Mouse (Mus musculus) limb, embryonic 14.5 days (tissue): ENCODE data around the gene Sdhaf4. TPM values are rescaled to one million over a fixed set of nuclear protein-coding genes. Genes with fewer than 3 reads are reported as not detected.

Source experiments
- ATAC-seq: fragments of 200-750 bp; cut with Nextera tagmentation; 2 replicates; pipeline ENCODE4 v1.8.0; 2017; ENCODE audit warnings: low read depth, moderate number of reproducible peaks, moderate TSS enrichment; ENCODE audit not compliant: low FRiP score
- DNase-seq: peaks from one replicate; pipeline ENCODE4 v3.0.0-alpha.2; 2015; ENCODE audit warnings: low spot score
- H3K27ac ChIP-seq: fragments of 300-500 bp; sonication (generic); replicated peaks from 2 replicates; pipeline ENCODE4 v1.5.1; 2014; ENCODE audit warnings: low read depth, mild to moderate bottlenecking, low read length, moderate library complexity, mixed read lengths
- H3K27me3 ChIP-seq: fragments of 300-500 bp; sonication (generic); 2 replicates; pipeline ENCODE4 v1.6.1; 2014; ENCODE audit warnings: low read length, mixed read lengths; ENCODE audit not compliant: control insufficient read depth, insufficient read depth
- H3K36me3 ChIP-seq: fragments of 300-500 bp; sonication (generic); 2 replicates; pipeline ENCODE4 v1.6.1; 2014; ENCODE audit warnings: mild to moderate bottlenecking, low read length, moderate library complexity, mixed read lengths; ENCODE audit not compliant: control insufficient read depth, insufficient read depth
- H3K4me1 ChIP-seq: fragments of 300-500 bp; sonication (generic); 2 replicates; pipeline ENCODE4 v1.6.1; 2014; ENCODE audit warnings: antibody characterized with exemption, low read length, mixed read lengths; ENCODE audit not compliant: control insufficient read depth, insufficient read depth
- H3K4me2 ChIP-seq: fragments of 300-500 bp; sonication (generic); replicated peaks from 2 replicates; pipeline ENCODE4 v1.6.1; 2014; ENCODE audit warnings: low read depth, mild to moderate bottlenecking, low read length, moderate library complexity; ENCODE audit not compliant: severe bottlenecking
- H3K4me3 ChIP-seq: fragments of 300-500 bp; sonication (generic); replicated peaks from 2 replicates; pipeline ENCODE4 v1.5.1; 2014; ENCODE audit warnings: low read length
- H3K9ac ChIP-seq: fragments of 300-500 bp; sonication (generic); 2 replicates; pipeline ENCODE4 v1.6.1; 2014; ENCODE audit warnings: mild to moderate bottlenecking, low read depth, low read length, moderate library complexity; ENCODE audit not compliant: severe bottlenecking
- H3K9me3 ChIP-seq: fragments of 300-500 bp; sonication (generic); 2 replicates; pipeline ENCODE4 v1.6.1; 2016; ENCODE audit warnings: low read length; ENCODE audit not compliant: control insufficient read depth
- POLR2A ChIP-seq: fragments of 200-500 bp; IDR thresholded peaks from 2 replicates; pipeline ENCODE4 v1.8.0; 2012; ENCODE audit warnings: inconsistent platforms, mild to moderate bottlenecking, moderate library complexity, borderline replicate concordance; ENCODE audit not compliant: insufficient read depth, insufficient read length; ENCODE audit errors: extremely low read depth
- WGBS: fragments of 180-500 bp; shearing (Covaris S2); extraction: QIAGEN DNeasy Blood & Tissue Kit; methylation state at CpG from one replicate; pipeline ENCODE4 v1.1.7; 2014; 5-methylcytosine and 5-hydroxymethylcytosine counted together
- polyA plus RNA-seq, 2 experiments: library from polyadenylated mRNA; depleted of rRNA in 1 of 2; stranded (reverse) in 1 of 2; unstranded in 1 of 2; fragments of >200 nt; fragmentation: Nextera tagmentation in 1 of 2; extraction: Ambion mirVana in 1 of 2; gene quantifications; 2 replicates each; pipeline versions ENCODE4 v1.2.1 to v1.2.3; 2012 to 2014

Gene Sdhaf4
- polyA plus RNA-seq, 2 experiments = 44.4 to 90.7 TPM

GRCm38 (mm10) chr1:24010821-24011220, 5.4 kb upstream of the Sdhaf4 start:
- H3K9me3 ChIP-seq = no peaks in the 10 kb centered on the region
- no peaks in the 10 kb centered on the region for H3K4me1 ChIP-seq
- no peak overlapping the region for H3K9ac ChIP-seq
- 84% methylated on average over 6 of the region's 6 CpGs for WGBS
- H3K4me3 ChIP-seq = no peak overlapping the region
- peaks cover 11% of the 10 kb centered on the region for H3K36me3 ChIP-seq
- no peak overlapping the region for H3K4me2 ChIP-seq
- ATAC-seq (no peak), DNase-seq (no peak)
- TF ChIP-seq POLR2A = no peak
- no peaks in the 10 kb centered on the region for H3K27me3 ChIP-seq
- H3K27ac ChIP-seq = no peak overlapping the region

- no peak overlapping the region for H3K27ac ChIP-seq
- H3K4me2 ChIP-seq = no peak overlapping the region
- WGBS = 93% methylated on average over 6 of the region's 6 CpGs
- H3K4me1 ChIP-seq = no peaks in the 10 kb centered on the region
- DNase-seq (no peak), ATAC-seq (no peak)
- H3K27me3 ChIP-seq = no peaks in the 10 kb centered on the region
- no peaks in the 10 kb centered on the region for H3K9me3 ChIP-seq
- no peak overlapping the region for H3K9ac ChIP-seq
- peaks cover 11% of the 10 kb centered on the region for H3K36me3 ChIP-seq
- no peak overlapping the region for H3K4me3 ChIP-seq
- TF ChIP-seq POLR2A = no peak
These were observed 4.6 kb upstream of the Sdhaf4 start for GRCm38 (mm10) chr1:24010016-24010415.

- WGBS = 88% methylated on average over 8 of the region's 8 CpGs
- H3K9me3 ChIP-seq = no peaks in the 10 kb centered on the region
- no peak for DNase-seq
- no peak overlapping the region for H3K27ac ChIP-seq
- H3K9ac ChIP-seq = no peak overlapping the region
- no peak overlapping the region for H3K4me3 ChIP-seq
- H3K27me3 ChIP-seq = no peaks in the 10 kb centered on the region
- no peak for ATAC-seq
- no peak for TF ChIP-seq POLR2A
- H3K4me1 ChIP-seq = 0 out of 2 replicates have a peak, but pooled peaks cover 4% of the 10 kb centered on the region
- no peak overlapping the region for H3K4me2 ChIP-seq
- 0 out of 2 replicates have a peak, but pooled peaks cover 4% of the 10 kb centered on the region for H3K36me3 ChIP-seq
These were observed 2.2 kb upstream of the Sdhaf4 start for GRCm38 (mm10) chr1:24007621-24008020.

- H3K9me3 ChIP-seq = no peaks in the 10 kb centered on the region
- no peaks in the 10 kb centered on the region for H3K27me3 ChIP-seq
- H3K36me3 ChIP-seq = peaks cover 22% of the 10 kb centered on the region
- H3K27ac ChIP-seq = no peak overlapping the region
- DNase-seq (no peak), ATAC-seq (no peak)
- H3K9ac ChIP-seq = no peak overlapping the region
- TF ChIP-seq POLR2A = no peak
- H3K4me1 ChIP-seq = 0 out of 2 replicates have a peak, but pooled peaks cover under 1% of the 10 kb centered on the region
- 93% methylated on average over 5 of the region's 5 CpGs for WGBS
- no peak overlapping the region for H3K4me3 ChIP-seq
- no peak overlapping the region for H3K4me2 ChIP-seq
These were observed 6.1 kb downstream of the Sdhaf4 start for GRCm38 (mm10) chr1:23999318-23999717.

- DNase-seq (no peak), ATAC-seq (no peak)
- H3K9me3 ChIP-seq = no peaks in the 10 kb centered on the region
- no peak overlapping the region for H3K4me2 ChIP-seq
- H3K27ac ChIP-seq = no peak overlapping the region
- H3K36me3 ChIP-seq = peaks cover 22% of the 10 kb centered on the region
- no peak for TF ChIP-seq POLR2A
- WGBS = 96% methylated on average over 7 of the region's 7 CpGs
- H3K9ac ChIP-seq = no peak overlapping the region
- no peaks in the 10 kb centered on the region for H3K27me3 ChIP-seq
- H3K4me3 ChIP-seq = no peak overlapping the region
- no peaks in the 10 kb centered on the region for H3K4me1 ChIP-seq
These were observed 6.6 kb downstream of the Sdhaf4 start for GRCm38 (mm10) chr1:23998866-23999265.
